Mouse (Mus musculus): ENCODE measurements around the gene Olfr472. TPM values are rescaled to one million over a fixed set of nuclear protein-coding genes. Genes with fewer than 3 reads are reported as not detected.

Gene Olfr472
- polyA plus RNA-seq (2017; shearing (Covaris generic)): 0.09 TPM

GRCm38 (mm10) chr7:107897602-107898001 is at the start of gene Olfr472:
TSS of gene Olfr472 (plus strand) at chr7:107897902.

GRCm38 (mm10) chr7:107930146-107930545 is 32.4 kb downstream of the Olfr472 start, which contains the start of gene Olfr473:
TSS of gene Olfr473 (plus strand) at chr7:107930446.

GRCm38 (mm10) chr7:107954343-107954742 is 56.6 kb downstream of the Olfr472 start, which contains the start of gene Olfr474:
TSS of gene Olfr474 (plus strand) at chr7:107954643.

Other genes starting within 250 kb of the Olfr472 start
- not detected for gene Cyb5r2, start 139.9 kb upstream of the Olfr472 start, polyA plus RNA-seq (2017; shearing (Covaris generic))
- gene Ovch2, start 96.7 kb upstream of the Olfr472 start, polyA plus RNA-seq (2017; shearing (Covaris generic)): not detected
- not detected for gene Olfr467, start 85.6 kb upstream of the Olfr472 start, polyA plus RNA-seq (2017; shearing (Covaris generic))
- not detected for gene Olfr469, start 72.4 kb upstream of the Olfr472 start, polyA plus RNA-seq (2017; shearing (Covaris generic))
- not detected for gene Olfr470, start 50.4 kb upstream of the Olfr472 start, polyA plus RNA-seq (2017; shearing (Covaris generic))
- gene Olfr473, start 32.5 kb downstream of the Olfr472 start, polyA plus RNA-seq (2017; shearing (Covaris generic)): not detected
- not detected for gene Olfr474, start 56.7 kb downstream of the Olfr472 start, polyA plus RNA-seq (2017; shearing (Covaris generic))
- gene Olfr476, start 66.9 kb downstream of the Olfr472 start, polyA plus RNA-seq (2017; shearing (Covaris generic)): not detected
- gene Olfr477, start 88.8 kb downstream of the Olfr472 start, polyA plus RNA-seq (2017; shearing (Covaris generic)): not detected
- gene Olfr478, start 136.1 kb downstream of the Olfr472 start, polyA plus RNA-seq (2017; shearing (Covaris generic)): not detected
- gene Olfr479, start 152.8 kb downstream of the Olfr472 start, polyA plus RNA-seq (2017; shearing (Covaris generic)): not detected
- gene Olfr480, start 169.4 kb downstream of the Olfr472 start, polyA plus RNA-seq (2017; shearing (Covaris generic)): not detected
- 0.09 TPM for gene Olfr481, start 182.0 kb downstream of the Olfr472 start, polyA plus RNA-seq (2017; shearing (Covaris generic))
- not detected for gene Olfr482, start 199.7 kb downstream of the Olfr472 start, polyA plus RNA-seq (2017; shearing (Covaris generic))
- gene Olfr483, start 202.9 kb downstream of the Olfr472 start, polyA plus RNA-seq (2017; shearing (Covaris generic)): not detected
- gene Olfr484, start 229.5 kb downstream of the Olfr472 start, polyA plus RNA-seq (2017; shearing (Covaris generic)): 0.07 TPM

Measured in effector memory CD4-positive, alpha-beta T cell, adult 5 months (primary cell).